Mouse (Mus musculus) CD8-positive naive resting alpha-beta T cell, adult 2 months (primary cell): ENCODE results near the gene Lipc.
"Not testable (repeated sequence)": the region's sequence is repeated elsewhere in the genome, so short reads cannot be mapped to it uniquely, and the experiment has no call there.

ENCODE experiments used
- DNase-seq, 2 experiments: peaks; one replicate each; pipeline ENCODE4 v3.0.0; 2022; ENCODE audit warnings: low read depth in 2 of 2, low spot score in 2 of 2

The Lipc gene

DNA sequence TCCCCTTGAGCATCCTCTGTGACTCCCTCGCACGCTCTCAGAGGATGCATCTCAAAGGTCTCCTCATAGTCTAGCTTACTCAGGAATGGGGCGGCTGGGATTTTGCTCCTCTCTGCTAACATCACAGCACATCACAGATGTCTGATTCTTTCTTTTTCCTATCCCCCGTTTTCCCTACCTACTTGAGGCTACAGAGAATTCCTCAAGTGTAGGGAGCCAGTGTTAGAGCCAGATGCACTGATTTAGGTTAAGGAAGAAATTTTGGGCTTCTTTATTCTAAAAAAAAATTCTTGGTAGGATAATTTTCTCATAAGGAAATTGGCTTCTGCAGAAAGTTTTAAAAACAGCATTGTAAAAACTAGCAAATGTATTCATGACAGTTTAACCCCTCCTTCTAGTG, 84.6 kb downstream of the Lipc start:
- no peak for DNase-seq

- no peak for DNase-seq
These were observed 88.0 kb downstream of the Lipc start for GRCm38 (mm10) chr9:70864039-70864438.

DNA sequence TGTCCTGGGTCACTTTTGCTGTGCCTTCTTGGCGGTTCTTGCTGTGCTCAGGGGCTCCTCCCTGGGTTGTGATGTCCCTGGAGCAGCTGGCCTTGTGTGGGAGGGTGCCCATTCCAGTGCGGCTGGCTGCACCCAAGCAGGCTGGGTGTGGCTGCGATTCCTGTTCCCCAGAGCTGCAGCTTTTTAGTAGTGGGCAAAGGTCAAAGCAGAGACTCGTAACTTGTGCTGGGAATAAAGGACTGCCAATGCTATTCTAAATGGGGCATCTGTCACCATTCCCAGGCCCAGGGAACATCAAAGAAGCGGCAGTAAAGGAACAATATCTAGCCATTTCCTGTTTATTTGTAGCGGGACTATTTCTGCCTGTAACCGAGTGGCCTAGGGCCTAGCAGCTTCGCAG, 88.7 kb downstream of the Lipc start:
- DNase-seq, result no peak

GRCm38 (mm10) chr9:70859233-70859632, 92.8 kb downstream of the Lipc start:
- no peak for DNase-seq

- no peak for DNase-seq
These were observed 96.2 kb downstream of the Lipc start for GRCm38 (mm10) chr9:70855868-70856267.

- DNase-seq, result no peak
These were observed 97.1 kb downstream of the Lipc start for GRCm38 (mm10) chr9:70854950-70855349.

DNA sequence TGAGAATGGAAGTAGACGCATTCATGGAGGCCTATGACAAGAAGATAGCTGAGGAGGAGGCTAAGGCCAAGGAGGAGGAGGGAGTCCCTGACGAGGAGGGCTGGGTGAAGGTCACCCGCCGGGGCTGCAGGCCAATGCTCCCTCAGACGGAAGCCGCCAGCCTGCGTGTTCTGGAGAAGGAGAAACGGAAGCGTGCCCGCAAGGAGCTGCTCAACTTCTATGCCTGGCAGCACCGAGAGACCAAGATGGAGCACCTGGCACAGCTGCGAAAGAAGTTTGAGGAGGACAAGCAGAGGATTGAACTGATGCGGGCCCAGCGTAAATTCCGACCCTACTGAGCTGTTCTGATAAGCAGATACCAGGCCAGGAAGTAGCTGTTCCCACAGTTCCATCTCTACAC, 98.9 kb downstream of the Lipc start:
- DNase-seq, result not testable (repeated sequence)

GRCm38 (mm10) chr9:70851533-70851932, 100.5 kb downstream of the Lipc start:
- no peak for DNase-seq

DNA sequence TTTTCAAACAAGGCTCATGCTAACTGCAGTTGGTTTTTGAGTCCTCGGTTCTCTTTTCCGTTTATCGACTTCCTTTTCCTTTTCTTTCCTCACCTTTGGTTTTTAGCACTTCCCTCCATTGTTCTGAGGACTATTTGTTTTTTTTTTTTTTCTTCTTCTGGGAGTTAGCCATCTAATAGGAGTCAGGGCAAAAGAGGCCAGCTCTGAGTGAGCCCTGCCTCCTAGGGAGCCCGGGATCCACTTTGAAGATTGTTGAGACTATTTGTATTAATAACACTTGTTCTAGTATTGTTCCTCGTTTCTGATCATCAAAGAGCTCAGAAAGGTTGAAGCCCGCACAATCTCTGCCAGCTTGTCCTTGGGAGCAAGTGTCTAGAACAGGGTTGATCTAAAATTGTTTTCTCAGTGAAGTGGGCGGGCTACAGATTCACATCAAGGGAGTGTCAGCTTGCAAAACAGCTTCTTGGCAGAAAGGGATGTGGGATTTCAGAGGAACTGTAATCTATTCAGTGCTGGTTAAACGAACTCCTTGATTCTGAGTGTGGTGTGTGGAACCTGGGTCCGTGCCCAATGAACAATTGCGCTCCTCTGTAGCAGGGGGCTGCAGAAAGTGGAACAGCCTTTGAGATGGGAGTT, 103.8 kb downstream of the Lipc start:
- no peak for DNase-seq

GRCm38 (mm10) chr9:70847627-70848051, 104.4 kb downstream of the Lipc start:
- no peak for DNase-seq

GRCm38 (mm10) chr9:70843270-70843669, 108.8 kb downstream of the Lipc start:
- DNase-seq, result no peak

- DNase-seq, result no peak
These were observed 109.6 kb downstream of the Lipc start for GRCm38 (mm10) chr9:70842300-70842941.

GRCm38 (mm10) chr9:70841426-70842215, 110.4 kb downstream of the Lipc start:
- no peak for DNase-seq

GRCm38 (mm10) chr9:70840861-70841341, 111.1 kb downstream of the Lipc start:
- DNase-seq, result no peak

- DNase-seq, result no peak
These were observed 113.7 kb downstream of the Lipc start for GRCm38 (mm10) chr9:70838132-70838911.

DNA sequence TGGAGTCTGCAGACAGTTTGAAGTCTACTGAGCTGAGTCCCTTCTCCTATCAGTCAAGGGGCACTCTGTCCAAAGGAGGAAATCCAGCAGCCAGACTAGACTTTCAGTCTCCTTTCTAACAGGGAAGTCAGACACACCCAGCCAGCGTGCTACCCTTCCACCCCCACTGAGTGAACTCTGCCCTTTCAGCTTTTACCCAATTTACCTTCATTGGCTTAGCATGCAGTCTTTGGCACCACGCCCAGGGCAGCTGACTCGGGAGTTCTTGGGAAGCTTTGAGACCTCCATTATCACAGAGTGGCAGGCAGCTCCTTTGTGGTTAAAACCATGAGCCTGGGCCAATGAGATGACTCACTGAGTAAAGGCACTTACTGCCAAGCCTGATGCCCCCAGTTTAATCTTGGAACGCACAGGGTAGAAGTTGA, 117.3 kb downstream of the Lipc start:
- no peak for DNase-seq

DNA sequence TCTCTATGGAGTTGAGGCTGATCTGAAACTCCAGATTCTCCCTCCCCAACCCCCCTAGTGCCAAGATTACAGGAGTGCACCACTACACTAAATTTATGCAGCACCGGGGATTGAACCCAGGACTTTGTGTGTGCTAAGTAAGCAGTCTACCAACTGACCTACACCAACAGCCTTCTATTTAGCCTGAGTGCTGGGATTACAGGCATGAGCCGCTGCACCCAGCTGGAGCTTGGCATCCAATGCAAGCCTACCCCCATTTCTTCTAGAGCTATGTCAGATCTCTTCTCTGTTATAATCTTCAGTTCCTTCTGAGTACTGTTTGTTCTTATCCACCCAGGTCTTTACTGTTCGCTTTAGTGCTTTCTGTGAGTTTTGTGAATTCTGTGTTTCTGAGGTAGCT, 117.8 kb downstream of the Lipc start:
- DNase-seq, result no peak

- no peak for DNase-seq
These were observed 118.7 kb downstream of the Lipc start for GRCm38 (mm10) chr9:70833111-70833908.

- no peak for DNase-seq
These were observed 119.8 kb downstream of the Lipc start for GRCm38 (mm10) chr9:70832231-70832630.

DNA sequence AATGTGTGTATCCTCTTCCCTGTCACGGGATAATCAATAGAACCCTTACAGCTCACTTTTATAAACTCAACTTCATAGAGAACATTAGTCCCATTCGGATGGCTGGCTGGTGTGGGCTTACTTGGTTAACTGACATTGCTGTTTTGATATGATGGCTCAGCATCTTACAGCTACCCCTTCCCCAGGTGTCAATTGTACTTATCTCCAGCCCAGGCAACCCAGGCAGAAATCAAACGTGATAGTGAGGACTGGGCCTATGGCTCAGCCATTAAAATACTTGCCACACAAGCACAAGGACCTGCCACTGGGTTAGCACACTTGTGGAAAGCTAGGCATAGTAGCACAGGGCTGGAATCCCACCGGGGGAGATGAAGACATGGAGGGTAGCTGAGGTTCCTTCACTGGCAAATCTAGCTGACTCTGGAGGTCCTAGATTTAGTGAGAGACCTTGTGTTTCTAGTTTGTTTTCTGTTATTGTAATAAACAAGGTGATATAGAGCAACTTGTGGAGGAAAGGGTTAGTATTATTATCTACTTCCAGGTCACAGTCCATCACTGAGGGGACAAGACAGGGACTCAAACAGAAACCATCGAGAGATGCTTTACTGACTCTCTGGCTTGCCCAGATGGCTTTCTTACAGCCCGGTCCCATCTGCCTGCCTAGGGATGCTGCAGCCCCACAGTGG, 121.0 kb downstream of the Lipc start:
- DNase-seq, result no peak
